Mouse (Mus musculus): ENCODE measurements at regions not wholly inside any gene's neighbourhood (a gene's known extent, or its start where the extent isn't known, plus 50 kb on each side); places are given as distances from the start of the nearest gene placed in this dataset.
"Not testable (repeated sequence)": the region's sequence is repeated elsewhere in the genome, so short reads cannot be mapped to it uniquely, and the experiment has no call there.

GRCm38 (mm10) chr13:7007091-7007490, 358.5 kb upstream of the Pfkp start:
- DNase-seq (ENCODE audit: low spot score), result no peak

GRCm38 (mm10) chr13:6998508-6999278, 350.1 kb upstream of the Pfkp start:
- DNase-seq (ENCODE audit: low spot score), result peak; percentile 1

GRCm38 (mm10) chr13:6998094-6998493, 349.5 kb upstream of the Pfkp start:
- DNase-seq (ENCODE audit: low spot score), result no peak

- DNase-seq (ENCODE audit: low spot score), result no peak
These were observed 343.9 kb upstream of the Pfkp start for GRCm38 (mm10) chr13:6992323-6992994.

GRCm38 (mm10) chr13:6991714-6992113, 343.1 kb upstream of the Pfkp start:
- no peak for DNase-seq (ENCODE audit: low spot score)

GRCm38 (mm10) chr13:6985012-6985996, 336.7 kb upstream of the Pfkp start:
- DNase-seq (ENCODE audit: low spot score), result no peak

- no peak for DNase-seq (ENCODE audit: low spot score)
These were observed 307.1 kb upstream of the Pfkp start for GRCm38 (mm10) chr13:6955713-6956112.

GRCm38 (mm10) chr13:6924136-6924535, 275.6 kb upstream of the Pfkp start:
- DNase-seq (ENCODE audit: low spot score), result no peak

GRCm38 (mm10) chr13:6922357-6922721, 273.8 kb upstream of the Pfkp start:
- no peak for DNase-seq (ENCODE audit: low spot score)

GRCm38 (mm10) chr13:6921691-6922356, 273.2 kb upstream of the Pfkp start:
- no peak for DNase-seq (ENCODE audit: low spot score)

GRCm38 (mm10) chr13:6906000-6906399, 257.4 kb upstream of the Pfkp start:
- DNase-seq (ENCODE audit: low spot score), result no peak

GRCm38 (mm10) chr13:6901682-6902081, 253.1 kb upstream of the Pfkp start:
- DNase-seq (ENCODE audit: low spot score), result no peak

GRCm38 (mm10) chr13:6897666-6898065, 249.1 kb upstream of the Pfkp start:
- no peak for DNase-seq (ENCODE audit: low spot score)

GRCm38 (mm10) chr13:6891458-6892076, 243.0 kb upstream of the Pfkp start:
- no peak for DNase-seq (ENCODE audit: low spot score)

- not testable (repeated sequence) for DNase-seq (ENCODE audit: low spot score)
These were observed 240.9 kb upstream of the Pfkp start for GRCm38 (mm10) chr13:6889446-6889845.

GRCm38 (mm10) chr13:6888381-6888780, 239.8 kb upstream of the Pfkp start:
- no peak for DNase-seq (ENCODE audit: low spot score)

- no peak for DNase-seq (ENCODE audit: low spot score)
These were observed 228.7 kb upstream of the Pfkp start for GRCm38 (mm10) chr13:6877018-6877901.

- DNase-seq (ENCODE audit: low spot score), result no peak
These were observed 213.6 kb upstream of the Pfkp start for GRCm38 (mm10) chr13:6862186-6862585.

GRCm38 (mm10) chr13:6859551-6859950, 211.0 kb upstream of the Pfkp start:
- no peak for DNase-seq (ENCODE audit: low spot score)
